Mouse (Mus musculus) C2C12 (cell line): ENCODE measurements around the gene Stard13. TPM values are rescaled to one million over a fixed set of nuclear protein-coding genes. Genes with fewer than 3 reads are reported as not detected.

ENCODE experiments used
- H3K27me3 ChIP-seq: one replicate; pipeline ENCODE4 v1.6.1; 2011; ENCODE audit not compliant: control insufficient read depth, insufficient read depth, insufficient read length
- H3K36me3 ChIP-seq: one replicate; pipeline ENCODE4 v1.6.1; 2011; ENCODE audit not compliant: control insufficient read depth, insufficient read depth
- H3K4me3 ChIP-seq: one replicate; pipeline ENCODE4 v1.5.1; 2011; ENCODE audit warnings: mild to moderate bottlenecking, control low read depth; ENCODE audit not compliant: poor library complexity, insufficient read depth, severe bottlenecking
- H3K79me2 ChIP-seq: one replicate; pipeline ENCODE4 v1.6.1; 2011; ENCODE audit not compliant: control insufficient read depth, insufficient read depth
- H3K79me3 ChIP-seq: one replicate; pipeline ENCODE4 v1.6.1; 2011; ENCODE audit warnings: low read depth, control low read depth
- H3ac ChIP-seq: one replicate; pipeline ENCODE3; 2011; ENCODE audit warnings: low read depth; ENCODE audit not compliant: control insufficient read depth, insufficient read length
- CEBPB ChIP-seq: IDR thresholded peaks from one replicate; pipeline ENCODE4 v1.6.1; 2011; ENCODE audit warnings: low read depth, mild to moderate bottlenecking, control low read depth, moderate library complexity
- CTCF ChIP-seq: IDR thresholded peaks from one replicate; pipeline ENCODE4 v1.5.1; 2011; ENCODE audit not compliant: control insufficient read depth, insufficient read depth, insufficient read length
- FOSL1 ChIP-seq: IDR thresholded peaks from one replicate; pipeline ENCODE4 v1.8.0; 2011; ENCODE audit warnings: mild to moderate bottlenecking, low read length; ENCODE audit not compliant: poor library complexity, insufficient read depth, severe bottlenecking
- MAX ChIP-seq: IDR thresholded peaks from one replicate; pipeline ENCODE4 v1.6.1; 2011; ENCODE audit warnings: mild to moderate bottlenecking, control low read depth
- MYOD1 ChIP-seq: IDR thresholded peaks from one replicate; pipeline ENCODE4 v1.6.1; 2011; ENCODE audit warnings: low read depth; ENCODE audit not compliant: control insufficient read depth, insufficient read length
- MYOG ChIP-seq: IDR thresholded peaks from one replicate; pipeline ENCODE4 v1.6.1; 2011; ENCODE audit not compliant: control insufficient read depth, insufficient read length; ENCODE audit errors: extremely low read depth
- USF1 ChIP-seq: IDR thresholded peaks from one replicate; pipeline ENCODE4 v1.6.1; 2011; ENCODE audit warnings: low read depth, mild to moderate bottlenecking, control low read depth, moderate library complexity
- polyA plus RNA-seq: library from polyadenylated mRNA; unstranded; fragments of >200 nt; fragmentation: generic; extraction: Trizol; gene quantifications from one replicate; pipeline ENCODE4 v1.2.1, GENCODE M21; 2012; ENCODE audit warnings: missing spikeins

Stard13 gene
- polyA plus RNA-seq, 1 experiment, result 6.6 TPM

DNA sequence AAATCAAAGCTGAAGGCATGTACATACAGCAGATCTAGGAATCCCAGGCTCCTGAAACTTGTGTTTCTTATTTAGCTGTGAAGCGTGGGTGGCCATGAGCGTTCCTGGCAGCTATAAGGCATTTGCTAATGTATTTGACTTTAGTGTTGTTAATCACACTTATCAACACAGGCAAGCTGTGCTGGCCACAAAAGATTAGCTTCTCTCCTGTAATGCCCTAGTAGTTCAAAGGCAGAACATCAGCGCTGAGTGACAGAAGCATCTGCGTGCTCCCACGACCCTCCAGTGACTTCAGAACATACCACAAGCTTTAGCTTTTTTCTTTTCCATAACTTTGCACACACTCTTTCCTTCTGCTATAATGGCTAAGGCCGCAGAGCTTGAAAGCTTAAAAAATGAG, 97.7 kb downstream of the Stard13 start:
- Histone ChIP-seq H3K36me3 (peaks cover 26% of the 10 kb centered on the region), H3K27me3 (no peaks in the 10 kb centered on the region), H3K79me3 (peaks cover 43% of the 10 kb centered on the region), H3K4me3 (no peak overlapping the region), H3K79me2 (peaks cover 88% of the 10 kb centered on the region), H3ac (no peak overlapping the region)
- TF ChIP-seq MAX (no peak), MYOD1 (peak; percentile 95)

DNA sequence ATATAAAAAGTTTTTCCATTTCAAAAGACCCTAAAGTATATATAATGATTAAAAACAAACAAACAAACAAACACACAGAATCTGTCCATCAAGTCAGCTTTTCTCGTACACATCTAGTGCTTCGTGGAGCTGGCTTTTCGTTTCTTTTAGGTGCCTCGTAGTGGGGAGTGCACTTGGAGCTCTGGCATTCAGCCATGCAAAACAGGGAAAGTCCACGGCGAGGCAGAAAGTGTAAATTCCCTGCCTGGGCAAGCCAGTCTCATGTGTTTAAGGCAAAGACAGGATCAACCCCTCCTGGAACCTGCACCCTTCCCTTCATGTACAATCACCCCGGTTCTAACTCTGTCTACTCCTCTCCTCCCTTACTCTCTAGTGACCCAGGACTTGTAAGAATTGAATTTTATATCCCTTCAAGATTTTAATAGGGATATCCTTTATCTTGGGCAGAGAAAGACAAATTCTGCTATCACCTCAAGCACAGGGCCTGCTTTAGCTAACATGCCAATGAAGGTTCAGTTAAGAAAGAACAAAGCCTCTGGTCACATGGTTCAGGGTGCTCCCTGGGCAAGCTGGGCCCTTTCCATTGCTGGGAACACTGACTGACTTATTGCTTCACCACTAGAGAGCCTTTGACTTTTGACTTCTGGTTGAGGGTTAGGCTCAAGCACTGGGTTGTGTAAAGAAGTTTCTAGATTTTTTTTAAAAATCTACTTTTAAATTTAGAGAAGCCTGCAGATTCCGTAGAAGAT, 98.4 kb downstream of the Stard13 start:
- Histone ChIP-seq H3K36me3 (peaks cover 26% of the 10 kb centered on the region), H3K4me3 (no peak overlapping the region), H3K79me3 (peaks cover 36% of the 10 kb centered on the region), H3K27me3 (no peaks in the 10 kb centered on the region), H3K79me2 (peaks cover 88% of the 10 kb centered on the region), H3ac (no peak overlapping the region)
- peak; percentile 22 for TF ChIP-seq USF1
- TF ChIP-seq FOSL1, result no peak

DNA sequence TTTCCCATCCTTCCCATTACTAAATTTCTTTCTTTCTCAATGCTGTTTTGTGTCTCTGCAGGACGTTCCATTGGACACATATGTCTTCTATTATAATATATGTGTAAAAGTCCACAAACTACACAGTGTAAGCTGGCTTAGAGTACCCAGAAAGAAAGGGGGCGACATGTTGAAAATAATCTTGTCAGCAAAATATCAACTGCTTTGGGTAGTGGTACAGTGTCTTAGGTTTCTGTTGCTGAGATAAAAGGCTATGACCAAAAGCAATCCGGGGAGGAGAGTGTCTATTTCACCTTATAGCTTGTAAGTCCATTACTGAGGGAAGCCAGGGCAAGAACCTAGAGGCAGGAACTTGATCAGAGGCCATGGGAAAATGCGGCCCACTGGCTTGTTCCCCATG, 99.4 kb downstream of the Stard13 start:
- H3ac ChIP-seq, result no peak overlapping the region
- peaks cover 77% of the 10 kb centered on the region for H3K79me2 ChIP-seq

DNA sequence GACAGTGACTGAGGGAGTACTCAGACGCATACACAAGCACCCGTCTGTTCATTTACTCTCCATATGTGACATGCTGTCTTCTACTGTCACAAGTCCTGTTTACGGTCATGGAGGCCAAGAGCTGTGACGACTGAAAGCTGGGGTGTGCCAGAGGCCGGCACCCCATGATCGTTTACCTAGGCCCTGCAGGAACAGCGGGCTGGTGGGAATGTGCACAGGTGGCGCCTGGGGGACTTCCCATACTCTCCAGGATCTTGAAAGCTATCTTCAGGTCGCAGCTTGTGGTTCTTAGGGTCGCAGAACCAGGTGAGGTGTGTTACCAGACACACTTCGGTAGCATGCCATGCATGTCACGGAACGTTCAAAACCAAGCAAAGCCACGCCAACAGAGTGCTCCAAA, 99.9 kb downstream of the Stard13 start:
- H3K27me3 ChIP-seq, result no peaks in the 10 kb centered on the region
- TF ChIP-seq MYOD1 (no peak), USF1 (no peak)
- peaks cover 24% of the 10 kb centered on the region for H3K36me3 ChIP-seq
- H3K79me3 ChIP-seq, result peaks cover 24% of the 10 kb centered on the region
- no peak overlapping the region for H3ac ChIP-seq
- peaks cover 74% of the 10 kb centered on the region for H3K79me2 ChIP-seq
- H3K4me3 ChIP-seq, result no peak overlapping the region

More for the DNA sequence above, 99.4 kb downstream of the Stard13 start:
- no peak overlapping the region for H3K4me3 ChIP-seq
- peaks cover 28% of the 10 kb centered on the region for H3K79me3 ChIP-seq
- H3K36me3 ChIP-seq, result peaks cover 26% of the 10 kb centered on the region
- TF ChIP-seq USF1, result no peak
- no peak for TF ChIP-seq FOSL1
- TF ChIP-seq CEBPB, result no peak
- H3K27me3 ChIP-seq, result no peaks in the 10 kb centered on the region

DNA sequence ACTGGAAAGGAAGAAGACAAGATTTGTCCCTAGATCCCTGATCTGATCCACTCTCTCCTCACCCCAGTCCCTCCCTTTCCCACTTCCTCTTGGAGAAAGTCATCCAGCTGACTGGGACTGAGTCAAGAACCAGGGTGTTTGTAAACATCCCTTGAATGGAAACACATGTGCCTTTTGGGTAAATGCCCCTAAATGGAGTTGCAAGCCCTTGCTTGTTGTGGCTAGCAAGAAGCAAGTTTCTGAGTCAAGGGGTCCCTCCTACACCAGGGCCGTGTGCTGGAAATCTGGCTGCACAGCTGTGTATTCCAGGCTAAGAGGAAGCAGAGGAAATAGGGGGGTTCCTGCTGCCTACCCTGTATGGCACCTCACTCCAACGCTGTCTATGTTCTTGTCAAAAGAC, 103.9 kb downstream of the Stard13 start:
- no peak overlapping the region for H3K4me3 ChIP-seq
- H3K79me2 ChIP-seq, result peaks cover 73% of the 10 kb centered on the region
- H3ac ChIP-seq, result no peak overlapping the region
- H3K27me3 ChIP-seq, result no peaks in the 10 kb centered on the region
- H3K79me3 ChIP-seq, result peaks cover 9% of the 10 kb centered on the region
- peaks cover 7% of the 10 kb centered on the region for H3K36me3 ChIP-seq
- no peak for TF ChIP-seq MAX

DNA sequence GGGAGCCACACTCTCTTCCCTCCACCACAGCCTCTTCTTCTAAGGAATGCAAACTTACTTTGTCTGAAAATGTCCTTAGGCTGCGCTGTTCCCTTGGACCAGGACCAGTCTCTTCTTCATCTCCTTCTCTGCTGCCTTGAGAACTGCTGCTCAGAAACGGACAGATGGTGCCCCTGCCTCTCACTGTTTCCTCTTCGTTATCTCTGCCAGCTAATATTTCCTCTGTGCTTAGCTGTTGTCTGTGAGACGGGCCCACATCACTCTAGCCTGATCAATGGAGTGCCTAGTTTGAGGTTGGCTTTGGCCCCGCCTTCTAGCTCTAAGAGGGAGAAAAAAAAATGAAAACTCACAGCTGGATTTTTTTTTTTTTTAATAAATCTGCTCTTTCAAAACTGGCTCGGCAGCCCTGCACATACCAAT, 106.3 kb downstream of the Stard13 start:
- no peak for TF ChIP-seq MYOD1
- no peak for TF ChIP-seq CEBPB
- no peak for TF ChIP-seq MAX
- no peak for TF ChIP-seq USF1
- no peak for TF ChIP-seq FOSL1
- TF ChIP-seq MYOG, result no peak
- no peak for TF ChIP-seq CTCF
- peak overlapping the region; percentile 52 for H3ac ChIP-seq
- H3K79me2 ChIP-seq, result peaks cover 76% of the 10 kb centered on the region
- no peaks in the 10 kb centered on the region for H3K27me3 ChIP-seq
- no peaks in the 10 kb centered on the region for H3K36me3 ChIP-seq
- H3K4me3 ChIP-seq, result peak overlapping the region; percentile 0
- peaks cover 7% of the 10 kb centered on the region for H3K79me3 ChIP-seq

DNA sequence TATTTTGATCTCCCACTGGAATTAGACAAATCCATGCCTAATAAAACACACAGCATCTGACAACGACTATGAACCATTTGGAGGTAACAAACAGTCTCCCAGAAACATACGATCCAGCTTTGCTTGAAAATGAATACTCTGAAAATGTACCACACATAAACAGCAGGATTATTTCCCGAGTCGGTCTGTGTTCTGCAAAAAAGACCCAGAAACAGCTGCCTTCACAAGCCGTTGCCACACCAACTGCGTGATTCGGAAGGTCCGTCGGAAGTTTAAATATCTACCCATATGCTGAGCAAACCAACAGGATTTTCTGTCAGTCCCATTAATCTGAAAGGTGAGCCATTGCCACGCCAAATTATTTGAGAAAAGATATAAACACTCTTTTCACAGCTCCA, 107.0 kb downstream of the Stard13 start:
- H3K27me3 ChIP-seq, result no peaks in the 10 kb centered on the region
- H3ac ChIP-seq, result no peak overlapping the region
- H3K79me3 ChIP-seq, result peaks cover 11% of the 10 kb centered on the region
- H3K4me3 ChIP-seq, result no peak overlapping the region
- peaks cover 73% of the 10 kb centered on the region for H3K79me2 ChIP-seq
- no peak for TF ChIP-seq MYOG
- TF ChIP-seq FOSL1, result no peak
- TF ChIP-seq USF1, result no peak
- TF ChIP-seq MAX, result no peak
- no peak for TF ChIP-seq MYOD1
- TF ChIP-seq CTCF, result no peak
- no peak for TF ChIP-seq CEBPB
- H3K36me3 ChIP-seq, result no peaks in the 10 kb centered on the region
